Mouse (Mus musculus): Measurements from ENCODE around the gene Ubl3. TPM values are rescaled to one million over a fixed set of nuclear protein-coding genes. Genes with fewer than 3 reads are reported as not detected.

Gene Ubl3
- total and polyA plus RNA-seq, 2 experiments, result 32.4 to 58.0 TPM

DNA sequence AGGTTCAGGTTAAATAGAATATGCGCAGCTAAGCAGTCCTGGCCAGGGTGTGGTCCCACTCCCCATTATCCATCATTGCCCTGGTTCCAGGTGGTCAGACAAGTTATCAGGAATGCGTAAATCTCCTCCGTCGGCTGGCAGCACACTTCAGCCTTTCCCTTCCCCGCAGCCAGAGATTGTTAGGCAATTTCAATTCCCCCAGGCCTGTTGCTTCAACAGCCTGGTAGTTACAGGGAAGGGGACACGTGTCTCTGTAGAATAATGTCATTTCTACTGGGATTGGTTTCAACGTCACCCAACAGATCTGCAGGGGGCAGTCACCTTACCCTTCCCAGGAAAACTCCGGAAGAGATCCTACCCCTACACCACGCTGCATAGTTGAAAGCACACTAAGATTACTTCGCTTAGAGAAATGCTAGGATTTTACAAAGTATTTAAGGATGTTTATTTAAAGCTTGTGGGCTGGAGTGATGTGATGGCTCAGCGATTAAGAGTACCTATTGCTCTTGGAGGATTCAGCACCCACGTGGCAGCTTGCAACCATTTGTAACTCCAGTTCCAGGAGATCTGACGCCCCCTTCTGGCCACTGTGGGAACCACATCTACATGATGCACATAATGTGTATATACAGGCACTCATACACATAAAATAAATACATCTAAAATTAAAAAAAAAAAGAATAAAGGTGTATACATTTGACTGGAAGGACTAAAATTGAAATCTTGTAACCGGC lies 18.1 kb upstream of the Ubl3 start:
- H3K4me3 ChIP-seq (ENCODE audit: insufficient read depth, low read depth, low read length), result no peak overlapping the region
- no peaks in the 10 kb centered on the region for H3K36me3 ChIP-seq (ENCODE audit: control insufficient read depth, insufficient read depth, low read length)
- WGBS, result 87% methylated on average over 14 of the region's 14 CpGs
- DNase-seq (ENCODE audit: extremely low read depth, low read depth, low spot score), result no peak
- H3K27me3 ChIP-seq (ENCODE audit: control insufficient read depth, insufficient read depth, low read length), result no peaks in the 10 kb centered on the region
- H3K9ac ChIP-seq (ENCODE audit: low read depth, low read length), result no peak overlapping the region
- TF ChIP-seq POLR2A (IDR thresholded peaks at IDR 0.05; ENCODE audit: extremely low read depth, insufficient read depth, low read length), result no peak
- peak; percentile 20; the same call in 1 of the 2 replicates for TF ChIP-seq CTCF (IDR thresholded peaks at IDR 0.05; ENCODE audit: low read depth, low read length)
- no peaks in the 10 kb centered on the region for H3K4me1 ChIP-seq (ENCODE audit: control insufficient read depth, insufficient read depth, low read length)
- H3K27ac ChIP-seq (replicated peaks; ENCODE audit: insufficient read depth, low read depth, low read length), result no peak overlapping the region
- H3K79me2 ChIP-seq (ENCODE audit: control insufficient read depth, insufficient read depth, low read length), result no peaks in the 10 kb centered on the region

DNA sequence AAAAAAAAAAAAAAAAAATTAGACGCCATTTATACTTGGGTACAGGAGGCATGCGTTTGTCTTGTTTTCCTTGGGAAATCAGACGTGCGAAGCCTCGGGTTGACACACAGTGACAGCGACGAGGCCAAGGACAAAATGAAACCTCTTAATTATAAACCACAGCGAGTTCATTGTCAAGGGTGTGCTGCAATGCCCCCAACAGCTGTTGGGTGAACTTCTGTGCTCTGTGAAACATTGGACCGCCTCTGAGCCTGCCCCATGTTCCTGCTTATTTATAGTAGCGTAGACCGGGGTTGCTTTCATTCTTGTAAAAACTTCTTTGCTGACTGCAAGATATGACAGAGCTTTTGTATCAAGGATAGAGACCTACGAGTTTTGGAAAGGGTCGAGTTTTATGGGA lies 16.9 kb upstream of the Ubl3 start:
- Histone ChIP-seq H3K79me2 (ENCODE audit: control insufficient read depth, insufficient read depth, low read length) (no peaks in the 10 kb centered on the region), H3K27me3 (ENCODE audit: control insufficient read depth, insufficient read depth, low read length) (no peaks in the 10 kb centered on the region), H3K9ac (ENCODE audit: low read depth, low read length) (no peak overlapping the region), H3K27ac (replicated peaks; ENCODE audit: insufficient read depth, low read depth, low read length) (no peak overlapping the region), H3K4me1 (ENCODE audit: control insufficient read depth, insufficient read depth, low read length) (no peaks in the 10 kb centered on the region), H3K36me3 (ENCODE audit: control insufficient read depth, insufficient read depth, low read length) (no peaks in the 10 kb centered on the region), H3K4me3 (ENCODE audit: insufficient read depth, low read depth, low read length) (no peak overlapping the region)
- 84% methylated on average over 13 of the region's 13 CpGs for WGBS
- TF ChIP-seq POLR2A (IDR thresholded peaks at IDR 0.05; ENCODE audit: extremely low read depth, insufficient read depth, low read length) (no peak), CTCF (IDR thresholded peaks at IDR 0.05; ENCODE audit: low read depth, low read length) (no peak)
- DNase-seq (ENCODE audit: extremely low read depth, low read depth, low spot score), result peak; percentile 29

DNA sequence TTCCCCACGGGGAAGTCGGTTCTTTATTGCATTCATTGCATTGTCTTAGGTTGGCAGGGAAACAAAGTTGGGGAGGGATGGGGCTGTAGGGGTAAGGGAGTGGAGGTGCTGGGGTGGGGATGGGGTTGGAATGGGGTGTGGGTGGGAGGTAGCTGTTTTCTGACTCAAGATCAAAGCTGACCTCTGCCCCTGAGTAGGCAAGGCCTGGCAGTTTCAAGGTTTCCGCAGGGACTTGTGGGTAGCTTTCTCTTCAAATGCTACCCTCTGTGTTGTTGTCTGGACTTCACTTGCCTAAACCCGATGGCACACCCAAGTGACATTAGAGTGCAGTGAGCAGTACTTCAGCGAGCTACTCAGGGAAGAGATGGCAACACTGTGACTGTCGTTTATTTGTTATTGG lies 13.0 kb upstream of the Ubl3 start:
- no peaks in the 10 kb centered on the region for H3K4me1 ChIP-seq (ENCODE audit: control insufficient read depth, insufficient read depth, low read length)
- no peak for DNase-seq (ENCODE audit: extremely low read depth, low read depth, low spot score)
- TF ChIP-seq POLR2A (IDR thresholded peaks at IDR 0.05; ENCODE audit: extremely low read depth, insufficient read depth, low read length), result no peak
- TF ChIP-seq CTCF (IDR thresholded peaks at IDR 0.05; ENCODE audit: low read depth, low read length), result no peak
- H3K79me2 ChIP-seq (ENCODE audit: control insufficient read depth, insufficient read depth, low read length), result no peaks in the 10 kb centered on the region
- no peak overlapping the region for H3K27ac ChIP-seq (replicated peaks; ENCODE audit: insufficient read depth, low read depth, low read length)
- no peaks in the 10 kb centered on the region for H3K27me3 ChIP-seq (ENCODE audit: control insufficient read depth, insufficient read depth, low read length)
- WGBS, result 47% methylated on average over 6 of the region's 6 CpGs
- H3K36me3 ChIP-seq (ENCODE audit: control insufficient read depth, insufficient read depth, low read length), result no peaks in the 10 kb centered on the region
- H3K4me3 ChIP-seq (ENCODE audit: insufficient read depth, low read depth, low read length), result no peak overlapping the region
- H3K9ac ChIP-seq (ENCODE audit: low read depth, low read length), result no peak overlapping the region

DNA sequence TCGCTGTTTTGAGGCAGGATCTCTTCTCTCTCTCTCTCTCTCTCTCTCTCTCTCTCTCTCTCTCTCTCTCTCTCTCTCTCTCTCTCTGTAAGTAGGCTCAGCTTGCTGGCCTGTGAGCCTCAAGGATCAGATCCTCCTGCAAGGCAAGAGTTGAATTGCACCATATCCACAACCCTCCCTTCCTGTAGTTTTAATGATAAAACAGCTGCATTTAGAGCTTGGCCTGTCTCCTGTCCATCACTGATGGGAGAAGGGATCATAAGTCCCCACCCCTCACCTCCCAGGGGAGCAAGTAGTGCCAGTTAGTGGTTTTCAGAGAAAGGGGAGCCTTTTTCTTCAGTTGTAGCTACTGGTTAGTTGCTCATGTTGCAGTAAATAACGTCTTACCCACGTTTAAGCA lies 11.5 kb upstream of the Ubl3 start:
- 90% methylated on average over 3 of the region's 3 CpGs for WGBS
- TF ChIP-seq CTCF (IDR thresholded peaks at IDR 0.05; ENCODE audit: low read depth, low read length) (no peak), POLR2A (IDR thresholded peaks at IDR 0.05; ENCODE audit: extremely low read depth, insufficient read depth, low read length) (no peak)
- DNase-seq (ENCODE audit: extremely low read depth, low read depth, low spot score), result no peak
- Histone ChIP-seq H3K27ac (replicated peaks; ENCODE audit: insufficient read depth, low read depth, low read length) (no peak overlapping the region), H3K9ac (ENCODE audit: low read depth, low read length) (no peak overlapping the region), H3K4me3 (ENCODE audit: insufficient read depth, low read depth, low read length) (no peak overlapping the region), H3K36me3 (ENCODE audit: control insufficient read depth, insufficient read depth, low read length) (no peaks in the 10 kb centered on the region), H3K79me2 (ENCODE audit: control insufficient read depth, insufficient read depth, low read length) (no peaks in the 10 kb centered on the region), H3K27me3 (ENCODE audit: control insufficient read depth, insufficient read depth, low read length) (no peaks in the 10 kb centered on the region), H3K4me1 (ENCODE audit: control insufficient read depth, insufficient read depth, low read length) (no peaks in the 10 kb centered on the region)

DNA sequence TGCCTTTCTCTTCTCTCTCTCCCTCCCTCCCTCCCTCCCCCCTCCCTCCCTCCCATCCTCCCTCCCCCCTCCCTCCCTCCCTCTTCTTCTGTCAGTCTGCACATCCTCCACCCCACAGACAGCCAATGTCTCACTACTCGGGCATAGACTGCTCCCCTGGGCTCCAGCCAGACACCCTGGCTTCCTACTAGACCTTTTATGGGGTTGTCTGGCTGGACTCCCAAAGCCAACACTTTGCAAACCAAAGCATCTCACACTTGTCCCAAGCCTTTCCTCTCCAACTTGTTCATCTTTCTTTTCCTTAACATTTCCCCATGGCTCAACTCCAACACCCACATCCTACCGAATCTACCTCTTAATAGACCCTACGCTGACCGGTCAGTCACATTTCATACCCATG lies 10.7 kb upstream of the Ubl3 start:
- Histone ChIP-seq H3K36me3 (ENCODE audit: control insufficient read depth, insufficient read depth, low read length) (no peaks in the 10 kb centered on the region), H3K4me3 (ENCODE audit: insufficient read depth, low read depth, low read length) (no peak overlapping the region), H3K9ac (ENCODE audit: low read depth, low read length) (no peak overlapping the region), H3K4me1 (ENCODE audit: control insufficient read depth, insufficient read depth, low read length) (no peaks in the 10 kb centered on the region), H3K27me3 (ENCODE audit: control insufficient read depth, insufficient read depth, low read length) (no peaks in the 10 kb centered on the region), H3K27ac (replicated peaks; ENCODE audit: insufficient read depth, low read depth, low read length) (no peak overlapping the region), H3K79me2 (ENCODE audit: control insufficient read depth, insufficient read depth, low read length) (no peaks in the 10 kb centered on the region)
- TF ChIP-seq CTCF (IDR thresholded peaks at IDR 0.05; ENCODE audit: low read depth, low read length) (no peak), POLR2A (IDR thresholded peaks at IDR 0.05; ENCODE audit: extremely low read depth, insufficient read depth, low read length) (no peak)
- WGBS, result 90% methylated on average over 3 of the region's 4 CpGs
- DNase-seq (ENCODE audit: extremely low read depth, low read depth, low spot score), result no peak

DNA sequence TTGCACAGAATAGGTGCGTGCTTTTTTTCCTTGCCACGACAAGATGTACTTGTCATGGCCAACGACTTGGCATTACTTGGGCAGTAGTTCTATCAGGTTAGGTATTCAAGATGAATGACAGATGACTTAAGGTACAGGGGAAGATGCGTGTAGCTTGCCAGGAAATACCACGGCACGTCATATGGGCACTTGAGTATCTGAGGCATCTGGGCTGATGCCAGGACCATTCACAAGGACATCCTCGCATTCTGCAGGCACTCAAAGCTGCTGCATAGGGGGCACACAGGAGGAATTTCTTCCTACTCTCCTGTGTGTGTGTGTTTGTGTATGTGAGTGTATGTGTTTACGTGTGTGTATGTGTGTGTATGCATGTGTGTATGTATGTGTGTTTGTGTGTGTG lies 9.6 kb upstream of the Ubl3 start:
- DNase-seq (ENCODE audit: extremely low read depth, low read depth, low spot score), result no peak
- no peaks in the 10 kb centered on the region for H3K4me1 ChIP-seq (ENCODE audit: control insufficient read depth, insufficient read depth, low read length)
- no peaks in the 10 kb centered on the region for H3K36me3 ChIP-seq (ENCODE audit: control insufficient read depth, insufficient read depth, low read length)
- H3K27me3 ChIP-seq (ENCODE audit: control insufficient read depth, insufficient read depth, low read length), result no peaks in the 10 kb centered on the region
- H3K9ac ChIP-seq (ENCODE audit: low read depth, low read length), result no peak overlapping the region
- 80% methylated on average over 8 of the region's 8 CpGs for WGBS
- H3K27ac ChIP-seq (replicated peaks; ENCODE audit: insufficient read depth, low read depth, low read length), result no peak overlapping the region
- TF ChIP-seq CTCF (IDR thresholded peaks at IDR 0.05; ENCODE audit: low read depth, low read length) (no peak), POLR2A (IDR thresholded peaks at IDR 0.05; ENCODE audit: extremely low read depth, insufficient read depth, low read length) (no peak)
- no peaks in the 10 kb centered on the region for H3K79me2 ChIP-seq (ENCODE audit: control insufficient read depth, insufficient read depth, low read length)
- H3K4me3 ChIP-seq (ENCODE audit: insufficient read depth, low read depth, low read length), result no peak overlapping the region
